Mouse (Mus musculus) layer of hippocampus, adult 11-12 months (tissue): ENCODE measurements at regions not wholly inside any gene's neighbourhood (a gene's known extent, or its start where the extent isn't known, plus 50 kb on each side); places are given as distances from the start of the nearest gene placed in this dataset.
A peak's percentile ranks its signal among the peaks of the same experiment; 100 is the strongest.

Experiments
- DNase-seq: peaks from one replicate; pipeline ENCODE4 v3.0.0; 2022; ENCODE audit warnings: low spot score

DNA sequence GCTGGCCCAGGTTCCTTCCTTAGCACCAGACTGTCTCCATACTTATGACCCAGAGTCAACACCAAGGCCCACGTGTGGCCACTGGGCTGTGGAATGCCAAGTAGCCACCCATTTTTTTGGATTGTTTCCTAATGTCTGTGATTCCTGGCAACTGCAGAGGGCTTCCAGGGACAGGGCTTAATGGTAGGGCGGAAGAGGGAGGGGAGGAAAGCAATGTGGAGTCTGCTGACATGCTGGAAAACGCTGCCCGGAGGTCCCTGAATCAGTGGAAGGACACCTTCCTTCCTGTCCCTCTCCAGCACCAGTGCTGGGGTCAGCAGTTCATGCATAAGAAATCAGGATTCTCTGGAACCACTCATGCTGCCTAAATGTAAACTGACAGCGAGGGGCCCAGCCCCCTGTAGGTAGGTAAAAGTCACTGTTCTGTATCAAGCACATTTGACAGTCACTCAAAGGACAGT lies 90.8 kb downstream of the Iyd start:
- DNase-seq, result no peak

DNA sequence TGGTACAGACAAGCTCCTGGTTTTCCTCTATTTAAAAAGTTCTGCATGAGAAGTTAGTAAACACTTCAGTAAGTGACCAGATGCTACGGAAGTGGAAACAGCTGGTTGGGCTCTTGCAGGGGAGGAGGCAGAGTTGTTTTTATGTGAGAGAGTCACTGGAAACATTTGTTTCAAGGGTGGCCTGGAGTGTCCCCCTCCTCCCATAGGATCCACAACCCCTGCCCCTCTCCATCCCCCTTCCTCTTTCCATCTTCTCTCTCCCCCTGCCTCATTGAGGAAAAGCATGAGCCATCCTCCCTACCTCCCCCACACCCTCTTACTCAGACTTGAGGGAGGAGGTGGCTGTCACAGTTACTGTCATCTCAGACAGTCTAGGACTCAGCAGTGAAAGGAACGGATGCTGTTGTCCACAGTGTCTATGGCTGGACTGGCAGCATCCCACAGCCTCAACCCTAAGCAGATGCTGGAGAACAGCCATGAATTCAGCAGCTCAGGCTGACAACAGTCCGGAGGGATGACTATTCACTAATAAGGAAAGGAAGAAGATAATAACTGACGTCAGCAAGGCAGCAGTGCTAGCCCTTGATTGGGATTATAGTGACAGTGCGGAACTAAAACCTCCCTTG lies 93.9 kb downstream of the Iyd start:
- DNase-seq, result no peak

DNA sequence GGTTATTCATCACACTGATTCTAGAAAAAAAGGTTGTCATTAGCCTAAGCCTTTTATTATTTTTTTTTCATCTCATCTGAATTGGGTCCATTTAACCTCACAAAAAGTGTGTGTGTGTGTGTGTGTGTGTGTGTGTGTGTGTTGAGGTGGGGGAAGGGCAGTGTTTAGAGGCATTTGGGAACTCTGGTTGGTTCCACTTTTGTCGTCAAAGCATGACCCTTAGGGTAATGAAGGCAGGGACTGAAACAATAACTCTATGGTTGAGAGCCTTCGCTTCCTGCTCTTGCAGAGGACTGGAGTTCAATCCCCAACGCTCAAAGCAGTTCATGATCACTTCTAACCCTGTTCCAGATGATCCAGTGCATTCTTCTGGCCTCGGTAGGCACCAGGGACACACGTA lies 96.1 kb upstream of the Plekhg1 start:
- DNase-seq, result no peak

DNA sequence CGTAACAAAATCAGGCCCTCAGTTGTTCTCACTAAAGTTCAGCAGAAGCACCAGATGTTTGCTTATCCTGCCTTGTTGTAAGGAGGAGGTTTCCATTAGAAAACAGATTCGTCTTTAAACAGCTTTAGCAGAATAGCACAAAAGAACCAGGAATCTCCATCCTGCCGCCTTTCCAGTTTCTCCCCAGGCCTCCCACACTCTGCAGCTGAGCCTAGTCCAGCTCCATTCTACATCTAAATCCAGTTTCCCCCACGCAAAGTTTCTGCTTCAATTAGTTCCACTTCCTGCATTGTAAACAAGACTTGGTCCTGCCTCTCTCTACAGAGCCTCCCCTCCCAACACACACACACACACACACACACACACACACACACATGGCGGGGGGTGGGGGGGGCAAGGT lies 95.1 kb upstream of the Plekhg1 start:
- DNase-seq, result peak; percentile 15

DNA sequence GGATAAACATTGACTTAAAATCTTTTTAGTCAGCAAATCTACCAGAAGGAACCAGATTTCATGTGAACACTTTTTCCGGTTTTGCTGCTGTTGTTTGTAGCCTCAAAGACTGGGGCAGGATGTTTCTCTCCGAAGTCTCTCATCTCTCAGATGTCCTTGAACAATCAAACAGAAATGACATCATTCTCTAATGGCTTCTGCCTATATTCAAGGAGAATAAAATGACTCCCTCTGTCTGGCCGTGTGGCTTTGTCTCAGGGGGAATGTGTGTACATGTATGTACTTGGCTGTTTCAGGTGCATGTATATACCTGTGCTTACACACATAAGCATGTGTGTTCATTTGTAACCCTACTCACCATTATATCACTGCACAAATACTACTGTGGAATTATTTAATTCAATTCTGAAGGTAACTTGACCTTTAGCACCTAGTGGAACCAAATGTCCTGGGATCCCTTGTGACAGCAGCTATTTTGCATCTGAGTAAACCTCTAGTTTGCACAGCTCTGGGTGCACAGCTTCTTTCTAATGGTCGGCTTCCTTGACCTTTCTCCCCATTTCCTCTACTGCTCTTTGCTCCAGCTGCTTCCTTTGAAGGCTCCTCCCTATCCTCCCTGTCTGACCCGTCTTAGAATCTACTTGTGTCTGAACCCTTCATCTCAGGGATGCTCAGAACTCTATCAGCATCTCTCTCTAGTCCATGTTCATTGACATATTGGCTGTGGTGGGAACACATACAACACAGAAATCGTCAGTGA lies 93.8 kb upstream of the Plekhg1 start:
- DNase-seq, result no peak

DNA sequence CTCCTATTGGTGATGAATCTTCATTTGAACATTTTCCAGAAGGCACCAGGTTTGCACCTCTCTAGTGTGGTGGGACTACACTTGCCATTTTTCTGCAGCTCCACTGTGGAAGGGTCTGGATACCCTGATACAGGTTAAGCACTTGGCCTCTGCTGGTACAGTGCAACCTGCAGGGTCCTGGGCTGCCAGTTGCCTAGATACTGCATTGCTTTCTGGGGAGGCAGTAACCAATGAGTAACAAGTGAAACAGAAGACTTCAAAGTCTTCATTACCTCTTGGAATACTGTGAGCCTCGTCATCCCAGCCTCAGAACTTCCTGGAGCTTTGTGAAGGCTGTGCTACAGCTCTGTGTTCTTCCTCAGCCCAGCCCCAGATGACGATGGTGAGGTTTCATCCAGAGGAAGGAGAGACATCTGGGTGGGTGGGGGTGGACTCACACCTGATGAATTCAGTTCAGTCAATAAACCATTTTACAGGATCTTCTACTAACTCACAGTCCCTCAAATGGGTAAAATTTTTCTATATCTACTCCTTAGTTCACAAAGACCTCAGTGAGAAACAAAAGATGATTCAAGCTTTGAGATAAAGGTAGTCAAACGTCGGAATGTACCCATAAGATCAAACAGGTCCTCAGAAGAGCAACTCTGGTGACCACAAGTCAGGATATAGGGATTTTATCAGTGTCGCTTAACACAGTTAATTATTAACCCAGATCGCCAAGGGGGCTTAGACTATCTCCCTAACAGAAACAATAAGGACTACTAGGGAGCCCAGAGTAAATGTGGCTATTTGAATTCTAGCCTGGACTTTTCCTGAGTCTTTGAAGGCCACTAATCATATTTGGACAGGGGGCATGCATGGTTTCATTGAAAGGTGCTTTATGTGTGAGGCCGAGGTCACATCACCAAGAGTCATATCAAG lies 92.1 kb upstream of the Plekhg1 start:
- DNase-seq, result no peak

DNA sequence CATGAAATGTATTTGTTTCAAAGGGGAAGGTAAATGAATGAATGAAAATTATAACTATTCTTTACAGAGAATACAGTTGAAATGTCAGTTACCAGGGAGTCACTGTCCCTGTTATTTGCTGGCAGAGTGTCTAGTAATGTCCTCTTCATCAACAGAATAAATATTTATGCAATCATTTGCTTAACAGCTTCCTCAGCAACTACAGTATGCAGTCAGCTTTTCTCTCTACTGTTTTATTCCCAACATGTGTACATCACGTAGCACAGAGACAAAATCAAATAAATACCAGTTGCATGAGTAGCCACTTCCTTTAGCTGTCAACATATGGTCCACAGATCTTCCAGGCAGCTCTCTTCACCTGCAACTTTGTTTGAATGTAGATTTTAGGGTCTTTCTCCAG lies 90.2 kb upstream of the Plekhg1 start:
- no peak for DNase-seq

DNA sequence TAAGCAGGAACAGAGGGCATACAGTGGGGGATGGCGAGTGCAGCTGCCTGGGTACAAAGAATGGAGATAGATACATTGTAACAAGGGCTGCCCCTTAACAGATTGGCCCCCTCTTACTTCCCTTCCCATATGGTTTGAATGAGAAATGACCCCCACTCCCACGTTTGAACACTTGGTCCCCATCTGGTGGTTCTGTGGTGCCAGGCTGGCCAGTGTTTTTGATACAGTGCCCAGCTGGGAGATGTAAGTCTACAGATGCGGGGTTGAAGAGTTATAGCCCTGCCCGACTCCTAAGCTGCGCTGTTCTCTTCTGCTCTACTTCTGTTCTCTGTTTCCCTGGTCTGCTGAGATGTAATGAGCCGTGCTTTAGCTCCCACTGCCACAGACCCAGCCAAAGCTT lies 89.6 kb upstream of the Plekhg1 start:
- DNase-seq, result no peak

DNA sequence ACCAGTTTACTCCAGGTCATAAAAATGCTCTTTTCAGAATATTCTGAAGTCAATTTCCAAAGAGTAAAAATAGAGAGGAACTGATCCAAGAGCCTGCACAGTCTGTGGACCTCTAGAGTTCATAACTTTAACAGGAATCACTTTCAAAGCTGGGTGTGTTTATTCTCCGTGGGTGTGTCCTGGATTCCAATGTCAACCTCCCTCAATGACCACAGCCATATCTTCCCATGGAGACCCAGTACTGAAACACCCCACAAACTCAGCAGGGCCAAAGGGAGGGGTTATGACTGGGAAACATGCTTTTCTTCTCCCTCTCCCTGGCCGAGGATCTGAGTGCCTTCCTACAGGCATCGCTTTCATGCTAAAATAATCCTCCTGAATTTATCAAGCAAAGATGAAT lies 87.6 kb upstream of the Plekhg1 start:
- no peak for DNase-seq

DNA sequence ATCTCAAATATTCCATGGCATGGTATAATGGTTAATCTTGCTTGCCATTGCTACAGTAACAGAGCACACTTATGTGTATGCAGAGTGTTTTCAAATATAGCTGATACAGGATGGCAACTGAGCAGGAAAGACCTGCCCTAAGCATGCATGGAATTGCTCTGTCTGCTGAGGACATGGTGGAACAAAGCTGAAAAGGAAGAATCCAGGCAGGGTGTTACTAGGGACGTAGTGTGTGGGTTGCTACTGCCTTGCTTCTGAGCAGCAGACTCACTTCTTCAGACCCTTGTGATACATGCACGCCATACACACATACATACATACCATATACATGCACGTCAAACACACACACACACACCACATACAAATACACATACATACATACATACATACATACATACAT lies 84.1 kb upstream of the Plekhg1 start:
- no peak for DNase-seq

DNA sequence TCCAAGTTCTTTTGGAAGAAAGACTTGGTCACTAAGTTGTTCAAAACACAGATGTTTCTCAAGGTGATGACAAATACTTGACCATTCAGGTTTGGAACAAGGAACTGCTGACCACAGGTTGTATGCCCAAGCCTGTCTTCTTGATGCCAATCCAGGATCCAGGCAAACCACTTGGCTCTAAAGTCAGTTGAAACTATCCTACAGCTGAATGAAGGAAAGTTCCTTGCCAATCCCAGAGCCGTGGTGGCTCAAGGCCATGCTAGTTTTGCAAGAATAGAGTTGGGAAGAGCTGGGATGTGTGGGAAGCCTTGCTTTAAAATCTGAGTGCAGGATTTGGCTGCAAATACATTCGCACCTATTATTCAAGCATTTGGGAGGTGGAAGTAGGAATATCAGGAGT lies 78.0 kb upstream of the Plekhg1 start:
- DNase-seq, result no peak

DNA sequence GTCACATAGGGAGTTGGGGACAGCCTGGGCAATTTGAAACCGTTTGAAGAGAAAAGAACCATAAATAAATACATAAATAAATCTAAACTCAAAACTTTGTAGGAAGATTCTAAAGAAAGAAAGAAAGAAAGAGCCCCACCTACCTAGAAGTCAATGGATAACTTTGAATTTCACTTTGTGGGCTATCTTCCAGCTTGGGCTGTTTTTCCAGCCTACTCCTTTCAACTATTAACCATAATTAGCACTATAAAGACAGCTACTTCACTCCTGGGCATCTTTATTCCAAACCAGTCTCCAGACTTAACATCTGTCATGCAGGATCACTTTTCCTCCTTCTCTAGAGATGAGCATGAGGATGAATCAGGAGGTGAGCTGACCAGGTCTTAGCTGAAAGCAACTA lies 77.6 kb upstream of the Plekhg1 start:
- no peak for DNase-seq

DNA sequence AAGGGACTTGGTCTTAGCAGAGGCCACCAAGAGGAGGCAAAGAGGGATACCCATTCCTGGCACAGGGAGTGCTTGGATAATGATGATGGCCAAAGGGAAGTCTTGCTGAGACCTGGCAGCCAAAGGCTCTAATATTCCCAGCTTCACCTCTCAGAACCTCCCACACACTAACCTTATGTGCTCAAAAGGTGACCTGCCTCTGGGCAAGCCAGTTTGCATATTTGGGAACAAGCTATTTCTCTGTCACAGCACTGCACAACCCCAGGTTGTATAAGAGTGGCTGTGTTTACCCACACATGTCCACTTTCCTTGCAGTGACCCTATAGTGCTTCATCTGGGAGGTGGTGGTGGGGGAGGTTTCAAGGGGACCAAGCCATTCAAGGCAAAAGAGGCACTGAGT lies 76.9 kb upstream of the Plekhg1 start:
- DNase-seq, result no peak

DNA sequence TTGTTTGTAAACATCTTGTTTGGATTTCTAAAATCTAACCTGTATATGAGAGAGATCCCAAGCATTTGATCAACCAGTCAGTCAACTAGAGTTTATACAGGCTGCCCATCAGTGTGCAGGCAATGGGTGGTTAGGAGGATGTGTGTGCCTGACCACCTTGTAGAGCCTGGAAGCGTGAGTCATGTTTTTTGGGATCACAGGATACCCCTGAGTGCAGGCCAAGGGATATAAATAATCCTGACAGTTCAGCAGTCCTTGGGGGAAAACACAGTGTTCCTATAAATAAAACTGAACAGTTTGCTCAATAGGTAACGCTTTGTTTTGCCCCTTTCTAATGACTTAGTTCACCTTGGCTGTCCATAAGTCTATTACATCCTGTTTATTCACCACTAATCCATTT lies 55.7 kb upstream of the Plekhg1 start:
- DNase-seq, result no peak
